Comparison of ENCODE assay signal across 21 mouse cellular contexts in genomic region chr19:46049129-46049528, GRCm38 (mm10).
"Had no signal": no experiment of that assay in that cellular context is flagged by ENCODE, and none has a peak within 500 bp of the region (broad histone marks: within the 10 kb centered on the region; RNA-seq: fewer than 3 reads in every experiment).

No protein-coding gene starts in this region.

- H3K9ac ChIP-seq: liver, embryonic 12.5 days; liver, embryonic 14.5 days; midbrain, embryonic 12.5 days; neural tube, embryonic 13.5 days; neural tube, embryonic 15.5 days had no signal

- H3K4me3 ChIP-seq: liver, embryonic 12.5 days; megakaryocyte, embryonic 14.5 days; midbrain, embryonic 10.5 days; midbrain, embryonic 12.5 days; myocyte; neural tube, embryonic 13.5 days; neural tube, embryonic 15.5 days had no signal

- H3K36me3 ChIP-seq: liver, embryonic 12.5 days; midbrain, embryonic 10.5 days; midbrain, embryonic 12.5 days; neural tube, embryonic 13.5 days; neural tube, embryonic 15.5 days had no signal

- ATAC-seq: liver, embryonic 12.5 days; midbrain, embryonic 16.5 days had no signal

- H3K4me2 ChIP-seq: liver, embryonic 12.5 days; midbrain, embryonic 12.5 days; neural tube, embryonic 13.5 days; neural tube, embryonic 15.5 days had no signal

- H3K9me3 ChIP-seq: liver, embryonic 12.5 days; megakaryocyte, embryonic 14.5 days; midbrain, embryonic 10.5 days; midbrain, embryonic 12.5 days; neural tube, embryonic 13.5 days; neural tube, embryonic 15.5 days had no signal

- DNase-seq: lung, adult 2 months; lung, postnatal 10 days; lung, postnatal 36 days; midbrain, embryonic 14.5 days; retina, postnatal 1 day; right cerebral cortex, adult 18-20 months; right cerebral cortex, postnatal 25 days; right cerebral cortex, postnatal 4 days; spleen, adult 18-20 months; thymus, adult 18-20 months; thymus, postnatal 14 days; thymus, postnatal 36 days had no signal

- H3K27ac ChIP-seq: liver, embryonic 12.5 days; liver, embryonic 14.5 days; midbrain, embryonic 10.5 days; midbrain, embryonic 12.5 days; neural tube, embryonic 13.5 days; neural tube, embryonic 15.5 days had no signal

- H3K27me3 ChIP-seq: megakaryocyte, embryonic 14.5 days; neural tube, embryonic 13.5 days; neural tube, embryonic 15.5 days had no signal
